Mouse (Mus musculus) limb, embryonic 13.5 days (tissue): ENCODE data around the gene Akr1c20. TPM values are rescaled to one million over a fixed set of nuclear protein-coding genes. Genes with fewer than 3 reads are reported as not detected.

Source experiments
- ATAC-seq: fragments of 200-750 bp; cut with Nextera tagmentation; 2 replicates; pipeline ENCODE4 v1.8.0; 2017; ENCODE audit warnings: low read depth, moderate number of reproducible peaks, moderate TSS enrichment; ENCODE audit not compliant: low FRiP score
- H3K27ac ChIP-seq: fragments of 300-500 bp; sonication (generic); 2 replicates; pipeline ENCODE4 v1.5.1; 2015; ENCODE audit warnings: inconsistent platforms, mild to moderate bottlenecking, moderate library complexity
- H3K27me3 ChIP-seq: fragments of 300-500 bp; sonication (generic); 2 replicates; pipeline ENCODE4 v1.6.1; 2015; ENCODE audit warnings: mild to moderate bottlenecking, inconsistent platforms
- H3K36me3 ChIP-seq: fragments of 300-500 bp; sonication (generic); 2 replicates; pipeline ENCODE4 v1.6.1; 2015; ENCODE audit warnings: inconsistent platforms, mild to moderate bottlenecking, moderate library complexity
- H3K4me1 ChIP-seq: fragments of 300-500 bp; sonication (generic); 2 replicates; pipeline ENCODE4 v1.6.1; 2015; ENCODE audit warnings: inconsistent platforms
- H3K4me2 ChIP-seq: fragments of 300-500 bp; sonication (generic); replicated peaks from 2 replicates; pipeline ENCODE4 v1.6.1; 2015; ENCODE audit warnings: inconsistent platforms, mild to moderate bottlenecking, moderate library complexity
- H3K4me3 ChIP-seq: fragments of 300-500 bp; sonication (generic); 2 replicates; pipeline ENCODE4 v1.5.1; 2015; ENCODE audit warnings: moderate library complexity, mild to moderate bottlenecking, inconsistent platforms
- H3K9ac ChIP-seq: fragments of 300-500 bp; sonication (generic); 2 replicates; pipeline ENCODE4 v1.6.1; 2015; ENCODE audit warnings: mild to moderate bottlenecking, inconsistent platforms
- H3K9me3 ChIP-seq: fragments of 300-500 bp; sonication (generic); 2 replicates; pipeline ENCODE4 v1.6.1; 2016; ENCODE audit warnings: inconsistent platforms
- WGBS: fragments of 180-500 bp; shearing (Covaris S2); methylation state at CpG from one replicate; pipeline ENCODE4 v1.1.7; 2015; 5-methylcytosine and 5-hydroxymethylcytosine counted together
- polyA plus RNA-seq: library from polyadenylated mRNA; unstranded; fragments of >200 nt; fragmentation: Nextera tagmentation; extraction: Ambion mirVana; gene quantifications from 2 replicates; pipeline ENCODE4 v1.2.1, GENCODE M21; 2015

Akr1c20 gene
- not detected in 2 replicates for polyA plus RNA-seq

DNA sequence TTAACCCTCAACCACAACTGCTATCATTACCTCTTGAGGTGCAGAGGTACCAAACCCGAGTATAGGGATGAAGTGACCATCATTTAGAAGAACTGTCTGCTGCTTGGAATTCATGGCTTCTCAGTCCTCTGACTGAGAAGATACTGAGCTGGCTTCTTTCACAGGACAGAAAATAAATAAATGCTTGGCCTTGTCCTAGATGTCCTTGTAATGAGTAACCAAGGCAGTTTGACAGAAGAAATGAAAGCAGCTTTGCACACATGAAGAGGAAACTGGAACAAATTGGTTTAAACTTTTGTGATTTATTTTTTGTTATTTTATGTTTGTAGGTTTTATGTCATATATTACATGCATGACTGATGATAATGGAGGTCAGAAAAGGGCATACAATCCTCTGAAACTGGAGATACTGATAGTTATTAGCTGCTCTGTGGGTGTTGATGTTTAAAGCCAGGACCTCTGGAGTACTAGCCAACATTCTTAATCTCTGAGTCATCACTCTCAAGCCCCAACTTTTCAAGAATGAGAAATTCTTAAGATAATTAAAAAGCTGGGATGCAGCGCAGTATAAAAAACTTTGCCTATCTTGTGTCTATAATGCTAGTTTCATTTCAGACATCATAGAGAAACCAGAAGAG lies at the start of gene Akr1c20:
TSS of gene Akr1c20 (minus strand) at position 145 of the 638 bp plus-strand sequence.
- ATAC-seq, result no peak
- no peaks in the 10 kb centered on the region for H3K36me3 ChIP-seq
- H3K27ac ChIP-seq, result no peak within 1 kb of the TSS
- no peaks in the 10 kb centered on the region for H3K4me1 ChIP-seq
- H3K9me3 ChIP-seq, result no peaks in the 10 kb centered on the region
- WGBS, result 83% methylated on average over 2 of the region's 2 CpGs
- H3K27me3 ChIP-seq, result no peaks in the 10 kb centered on the region
- H3K9ac ChIP-seq, result no peak within 1 kb of the TSS
- no peak within 1 kb of the TSS for H3K4me2 ChIP-seq
- no peak within 1 kb of the TSS for H3K4me3 ChIP-seq

DNA sequence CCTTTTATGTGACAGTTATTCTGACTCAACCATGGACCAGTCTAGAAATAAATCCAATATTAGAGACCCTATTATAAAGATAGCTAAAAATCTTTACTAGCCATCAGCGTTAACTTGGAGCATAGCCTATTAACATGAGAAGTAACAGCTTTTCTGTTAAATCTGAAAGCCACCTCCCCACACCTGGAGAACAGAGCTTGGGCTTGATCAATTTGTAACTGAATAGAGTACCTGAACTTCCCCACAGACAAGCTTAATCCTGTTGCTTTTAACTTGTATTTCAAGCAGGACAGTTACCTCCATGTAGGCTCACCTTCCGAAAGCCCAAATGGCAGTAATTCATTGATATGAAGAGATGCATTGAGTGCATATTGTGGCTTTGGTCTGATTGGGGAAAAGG lies 42.9 kb upstream of the Akr1c20 start:
- H3K36me3 ChIP-seq, result no peaks in the 10 kb centered on the region
- no peaks in the 10 kb centered on the region for H3K9me3 ChIP-seq
- 83% methylated on average over 2 of the region's 2 CpGs for WGBS
- H3K4me3 ChIP-seq, result no peak overlapping the region
- no peaks in the 10 kb centered on the region for H3K27me3 ChIP-seq
- no peak overlapping the region for H3K9ac ChIP-seq
- no peaks in the 10 kb centered on the region for H3K4me1 ChIP-seq
- ATAC-seq, result no peak
- H3K4me2 ChIP-seq, result no peak overlapping the region
- no peak overlapping the region for H3K27ac ChIP-seq

DNA sequence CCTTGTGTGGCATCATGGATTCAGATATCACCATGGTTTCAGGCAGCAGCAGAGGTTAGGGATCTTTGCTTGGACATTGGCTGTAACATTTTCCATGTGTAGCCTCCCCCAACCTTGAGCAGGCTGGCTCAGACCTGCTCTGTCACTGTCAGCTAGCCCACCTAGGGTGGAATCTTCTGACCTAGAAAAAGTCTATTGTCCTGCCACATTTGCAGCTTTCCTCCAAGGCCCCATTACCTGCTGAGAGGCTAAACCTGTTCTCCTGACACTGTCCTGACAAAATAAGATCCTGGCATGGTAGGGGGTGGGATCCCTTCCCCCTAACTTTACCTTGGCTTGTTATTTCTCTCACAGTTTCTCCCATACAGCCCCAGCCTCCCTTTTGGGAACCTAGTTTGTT lies 37.4 kb upstream of the Akr1c20 start:
- Histone ChIP-seq H3K4me2 (no peak overlapping the region), H3K4me1 (no peaks in the 10 kb centered on the region), H3K4me3 (no peak overlapping the region), H3K36me3 (no peaks in the 10 kb centered on the region), H3K9ac (no peak overlapping the region), H3K27me3 (no peaks in the 10 kb centered on the region), H3K27ac (no peak overlapping the region), H3K9me3 (no peaks in the 10 kb centered on the region)
- no peak for ATAC-seq

DNA sequence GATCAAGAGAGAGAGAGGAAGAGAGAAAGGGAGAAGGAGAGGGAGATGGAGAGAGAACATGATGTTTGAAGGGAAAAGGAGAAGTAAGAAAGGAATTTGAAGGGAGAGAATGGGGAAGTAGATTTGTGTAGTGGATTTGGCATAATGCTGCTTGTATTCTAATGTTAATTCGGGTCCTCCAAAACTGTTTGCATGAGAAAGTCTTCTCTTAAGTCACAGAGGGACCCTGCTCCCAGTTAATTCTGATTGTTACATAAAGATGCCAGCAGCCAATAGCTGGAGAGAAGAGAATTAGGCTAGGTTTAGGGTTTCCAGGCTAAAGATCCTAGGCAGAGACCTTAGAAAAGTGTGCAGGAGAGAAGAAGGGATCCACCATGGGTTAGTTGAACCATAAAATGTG lies 36.0 kb upstream of the Akr1c20 start:
- 85% methylated on average over 1 of the region's 1 CpGs for WGBS
- Histone ChIP-seq H3K9ac (no peak overlapping the region), H3K9me3 (no peaks in the 10 kb centered on the region), H3K4me1 (no peaks in the 10 kb centered on the region), H3K4me3 (no peak overlapping the region), H3K27ac (no peak overlapping the region), H3K36me3 (no peaks in the 10 kb centered on the region), H3K4me2 (no peak overlapping the region), H3K27me3 (no peaks in the 10 kb centered on the region)
- ATAC-seq, result no peak

DNA sequence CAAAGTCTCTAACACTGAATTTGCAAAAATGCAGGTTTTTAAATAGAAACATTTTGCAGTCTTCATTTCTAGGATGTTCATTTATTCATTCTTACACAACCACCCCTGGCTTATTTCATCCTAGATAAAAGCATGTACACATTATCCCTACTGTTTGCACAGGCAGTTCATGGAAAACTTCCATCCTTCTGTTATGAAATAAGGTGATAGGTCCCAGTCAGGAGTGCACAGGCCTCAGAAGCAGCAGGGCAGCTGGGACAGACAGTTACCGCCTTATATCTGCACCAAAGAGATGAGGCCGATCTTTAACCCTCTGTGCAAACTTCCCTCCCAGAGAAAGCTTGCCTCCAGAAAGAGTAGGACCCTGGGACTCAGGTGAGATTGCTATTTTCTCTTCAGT lies 8.3 kb downstream of the Akr1c20 start:
- WGBS, result 85% methylated on average over 2 of the region's 2 CpGs
- H3K9ac ChIP-seq, result no peak overlapping the region

DNA sequence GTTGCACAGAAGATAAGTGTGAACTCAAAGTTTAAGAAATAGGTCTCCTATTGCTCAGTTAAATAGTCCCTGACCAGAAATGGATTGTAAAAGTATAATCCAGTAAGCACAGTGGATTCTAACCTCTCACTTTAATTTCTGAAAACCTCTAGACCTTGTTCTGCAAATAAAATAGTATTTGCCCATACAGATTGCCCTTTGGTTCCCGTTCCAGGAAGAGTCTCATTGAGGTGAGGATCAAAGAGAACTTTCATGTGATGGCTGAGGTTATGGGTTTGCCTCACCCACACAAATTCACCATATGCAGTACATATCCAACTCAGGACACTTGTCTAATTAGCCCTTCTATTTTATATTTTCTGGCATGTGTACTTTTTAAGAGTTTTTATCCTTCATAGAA lies 55.2 kb downstream of the Akr1c20 start:
- H3K4me3 ChIP-seq, result no peak overlapping the region
- H3K9ac ChIP-seq, result no peak overlapping the region
- H3K9me3 ChIP-seq, result no peaks in the 10 kb centered on the region
- H3K36me3 ChIP-seq, result no peaks in the 10 kb centered on the region
- ATAC-seq, result no peak
- H3K27me3 ChIP-seq, result no peaks in the 10 kb centered on the region
- 69% methylated on average over 1 of the region's 1 CpGs for WGBS
- no peak overlapping the region for H3K27ac ChIP-seq
- no peak overlapping the region for H3K4me2 ChIP-seq
- H3K4me1 ChIP-seq, result no peaks in the 10 kb centered on the region

More for the DNA sequence above, 8.3 kb downstream of the Akr1c20 start:
- H3K27me3 ChIP-seq, result no peaks in the 10 kb centered on the region
- H3K9me3 ChIP-seq, result no peaks in the 10 kb centered on the region
- no peaks in the 10 kb centered on the region for H3K4me1 ChIP-seq
- no peaks in the 10 kb centered on the region for H3K36me3 ChIP-seq
- no peak overlapping the region for H3K4me3 ChIP-seq
- H3K4me2 ChIP-seq, result no peak overlapping the region
- no peak overlapping the region for H3K27ac ChIP-seq
- no peak for ATAC-seq

DNA sequence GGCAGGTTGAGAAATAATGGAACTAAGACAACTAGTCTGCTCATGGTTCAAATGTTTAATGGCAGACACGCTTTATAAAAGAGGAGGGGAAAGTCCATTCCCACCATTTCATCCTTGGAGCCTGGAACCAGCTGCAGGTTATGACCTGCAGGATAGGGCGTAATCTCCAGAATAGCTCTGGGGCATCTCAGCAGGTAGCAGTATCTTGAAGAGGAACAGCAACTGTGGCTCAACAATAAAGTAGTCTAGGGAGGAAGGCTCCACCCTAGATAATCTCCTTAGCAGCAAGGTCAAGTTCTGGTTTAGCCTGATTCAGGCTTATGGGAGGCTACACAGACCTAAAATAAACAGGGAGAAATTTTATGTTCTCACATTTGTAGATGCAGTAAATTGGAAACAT lies 57.5 kb downstream of the Akr1c20 start:
- 95% methylated on average over 2 of the region's 2 CpGs for WGBS
- no peak for ATAC-seq

More for the DNA sequence above, 57.5 kb downstream of the Akr1c20 start:
- no peaks in the 10 kb centered on the region for H3K27me3 ChIP-seq
- H3K4me3 ChIP-seq, result no peak overlapping the region
- H3K4me1 ChIP-seq, result no peaks in the 10 kb centered on the region
- no peaks in the 10 kb centered on the region for H3K36me3 ChIP-seq
- no peak overlapping the region for H3K27ac ChIP-seq
- no peaks in the 10 kb centered on the region for H3K9me3 ChIP-seq
- H3K9ac ChIP-seq, result no peak overlapping the region
- no peak overlapping the region for H3K4me2 ChIP-seq

Other genes with a start within 250 kb of the Akr1c20 start
- gene Akr1c12, start 243.9 kb downstream of the Akr1c20 start, polyA plus RNA-seq, result 0.11 and 0.17 TPM in 2 replicates
- not detected in 2 replicates for gene Akr1c6, start 89.0 kb downstream of the Akr1c20 start, polyA plus RNA-seq
- not detected in 2 replicates for gene Akr1c21, start 50.7 kb upstream of the Akr1c20 start, polyA plus RNA-seq
- 36.4 and 38.8 TPM in 2 replicates for gene Akr1e1, start 85.8 kb upstream of the Akr1c20 start, polyA plus RNA-seq